Mouse (Mus musculus): ENCODE measurements around the gene Tex11. TPM values are rescaled to one million over a fixed set of nuclear protein-coding genes. Genes with fewer than 3 reads are reported as not detected.

Gene Tex11
- polyA plus RNA-seq, 1 experiment from 2014 or later: 0.04 TPM

- 65% methylated on average over 7 of the region's 7 CpGs for WGBS
- Histone ChIP-seq H3K27ac (replicated peaks) (no peak overlapping the region), H3K27me3 (replicated peaks) (no peaks in the 10 kb centered on the region), H3K4me2 (no peak overlapping the region), H3K4me3 (replicated peaks) (no peak overlapping the region), H3K36me3 (peaks cover 13% of the 10 kb centered on the region), H3K4me1 (no peaks in the 10 kb centered on the region), H3K9ac (replicated peaks) (no peak overlapping the region), H3K9me3 (replicated peaks) (no peaks in the 10 kb centered on the region)
- peak; percentile 68; the same call in 1 of the 2 replicates for ATAC-seq (ENCODE audit: low FRiP score)
These were observed 243.7 kb downstream of the Tex11 start for GRCm38 (mm10) chrX:100815766-100816165.

DNA sequence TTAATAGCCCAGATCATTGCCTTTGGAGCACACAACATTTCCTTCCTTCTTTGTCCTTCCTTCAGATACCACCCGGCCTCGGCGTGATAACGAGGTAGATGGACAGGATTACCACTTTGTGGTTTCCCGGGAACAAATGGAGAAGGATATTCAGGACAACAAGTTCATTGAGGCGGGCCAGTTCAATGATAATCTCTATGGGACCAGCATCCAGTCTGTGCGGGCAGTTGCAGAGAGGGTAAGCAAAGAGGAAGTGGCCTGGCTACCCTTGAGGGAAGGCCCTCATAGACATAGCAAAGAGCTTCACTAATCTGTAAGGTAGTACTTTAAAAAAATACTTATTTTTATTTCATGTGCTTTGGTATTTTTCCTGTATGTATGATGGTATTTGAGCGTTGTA is 245.3 kb downstream of the Tex11 start:
- H3K9ac ChIP-seq (replicated peaks): no peak overlapping the region
- H3K4me3 ChIP-seq (replicated peaks): no peak overlapping the region
- no peaks in the 10 kb centered on the region for H3K27me3 ChIP-seq (replicated peaks)
- H3K27ac ChIP-seq (replicated peaks): no peak overlapping the region
- peaks cover 13% of the 10 kb centered on the region for H3K36me3 ChIP-seq
- no peaks in the 10 kb centered on the region for H3K9me3 ChIP-seq (replicated peaks)
- H3K4me2 ChIP-seq: no peak overlapping the region
- no peaks in the 10 kb centered on the region for H3K4me1 ChIP-seq
- WGBS: 92% methylated on average over 8 of the region's 8 CpGs
- no peak for ATAC-seq (ENCODE audit: low FRiP score)

GRCm38 (mm10) chrX:100811129-100811528 is 248.3 kb downstream of the Tex11 start:
- ATAC-seq (ENCODE audit: low FRiP score): no peak
- Histone ChIP-seq H3K4me3 (replicated peaks) (no peak overlapping the region), H3K36me3 (peaks cover 14% of the 10 kb centered on the region), H3K27ac (replicated peaks) (no peak overlapping the region), H3K9me3 (replicated peaks) (no peaks in the 10 kb centered on the region), H3K9ac (replicated peaks) (no peak overlapping the region), H3K4me2 (no peak overlapping the region), H3K4me1 (no peaks in the 10 kb centered on the region), H3K27me3 (replicated peaks) (no peaks in the 10 kb centered on the region)
- WGBS: 80% methylated on average over 4 of the region's 4 CpGs

- Histone ChIP-seq H3K27me3 (replicated peaks) (no peaks in the 10 kb centered on the region), H3K36me3 (peaks cover 13% of the 10 kb centered on the region; the same call in 1 of the 2 replicates), H3K9ac (replicated peaks) (no peak overlapping the region), H3K9me3 (replicated peaks) (no peaks in the 10 kb centered on the region), H3K4me1 (no peaks in the 10 kb centered on the region), H3K27ac (replicated peaks) (no peak overlapping the region), H3K4me2 (no peak overlapping the region), H3K4me3 (replicated peaks) (no peak overlapping the region)
- 71% methylated on average over 6 of the region's 6 CpGs for WGBS
- no peak for ATAC-seq (ENCODE audit: low FRiP score)
These were observed 257.4 kb downstream of the Tex11 start for GRCm38 (mm10) chrX:100802034-100802433.

DNA sequence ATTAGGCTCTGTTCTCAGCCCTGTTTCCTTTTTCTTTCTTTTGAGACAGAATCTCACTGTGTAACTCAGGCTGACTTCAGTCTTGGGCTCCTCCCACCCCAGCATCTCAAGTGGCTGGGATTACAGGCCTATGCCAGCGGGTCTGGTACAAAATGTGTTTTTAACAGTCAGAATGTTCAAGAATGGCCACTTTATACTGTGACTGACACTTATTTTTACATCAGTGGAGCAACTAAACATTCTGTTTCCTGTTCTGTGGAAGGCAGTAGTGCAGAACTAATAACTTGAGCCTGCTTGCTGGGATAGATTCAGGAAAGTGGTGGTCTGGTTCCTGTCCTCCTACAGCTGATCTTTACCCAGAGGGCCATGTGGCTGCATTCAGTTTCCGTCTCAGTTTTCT is 258.8 kb downstream of the Tex11 start:
- no peak overlapping the region for H3K9ac ChIP-seq (replicated peaks)
- peaks cover 15% of the 10 kb centered on the region; the same call in 1 of the 2 replicates for H3K36me3 ChIP-seq
- no peaks in the 10 kb centered on the region for H3K27me3 ChIP-seq (replicated peaks)
- H3K27ac ChIP-seq (replicated peaks): no peak overlapping the region
- no peaks in the 10 kb centered on the region for H3K4me1 ChIP-seq
- ATAC-seq (ENCODE audit: low FRiP score): no peak
- H3K4me3 ChIP-seq (replicated peaks): no peak overlapping the region
- WGBS: 41% methylated on average over 2 of the region's 2 CpGs
- H3K9me3 ChIP-seq (replicated peaks): no peaks in the 10 kb centered on the region
- H3K4me2 ChIP-seq: no peak overlapping the region

GRCm38 (mm10) chrX:100797851-100798527 is 261.5 kb downstream of the Tex11 start:
- ATAC-seq (ENCODE audit: low FRiP score): no peak

DNA sequence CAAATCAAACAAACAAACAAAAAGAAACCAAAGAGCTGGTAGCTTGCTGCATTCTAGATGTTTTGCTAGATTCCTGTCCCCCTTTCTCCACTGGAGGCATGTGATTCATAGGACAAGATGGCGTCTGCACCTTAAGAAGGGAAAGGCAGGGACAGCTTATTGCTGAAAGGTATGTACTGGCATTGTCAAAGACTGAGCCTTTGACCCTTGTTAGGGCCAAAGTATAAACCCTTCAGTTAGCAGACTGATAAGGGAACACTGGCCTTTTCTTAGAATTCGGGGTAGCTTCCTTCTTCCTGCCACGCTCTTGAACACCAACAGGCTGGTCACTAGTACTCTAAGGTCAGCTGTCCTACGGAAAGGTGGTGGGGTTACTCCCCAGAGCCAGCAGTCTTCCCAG is 262.1 kb downstream of the Tex11 start:
- ATAC-seq (ENCODE audit: low FRiP score): no peak
- H3K9me3 ChIP-seq (replicated peaks): no peaks in the 10 kb centered on the region
- peaks cover 14% of the 10 kb centered on the region; the same call in 1 of the 2 replicates for H3K36me3 ChIP-seq
- no peak overlapping the region for H3K27ac ChIP-seq (replicated peaks)
- no peaks in the 10 kb centered on the region for H3K27me3 ChIP-seq (replicated peaks)
- WGBS: 50% methylated on average over 4 of the region's 4 CpGs
- no peaks in the 10 kb centered on the region for H3K4me1 ChIP-seq
- H3K4me2 ChIP-seq: no peak overlapping the region
- no peak overlapping the region for H3K9ac ChIP-seq (replicated peaks)
- no peak overlapping the region for H3K4me3 ChIP-seq (replicated peaks)

More at GRCm38 (mm10) chrX:100797851-100798527, 261.5 kb downstream of the Tex11 start:
- Histone ChIP-seq H3K27ac (replicated peaks) (no peak overlapping the region), H3K4me1 (no peaks in the 10 kb centered on the region), H3K4me3 (replicated peaks) (no peak overlapping the region), H3K4me2 (no peak overlapping the region), H3K27me3 (replicated peaks) (no peaks in the 10 kb centered on the region), H3K9ac (replicated peaks) (no peak overlapping the region), H3K9me3 (replicated peaks) (no peaks in the 10 kb centered on the region), H3K36me3 (peaks cover 14% of the 10 kb centered on the region; the same call in 1 of the 2 replicates)
- WGBS: 65% methylated on average over 7 of the region's 7 CpGs

- WGBS: 82% methylated on average over 3 of the region's 3 CpGs
- Histone ChIP-seq H3K9me3 (replicated peaks) (no peaks in the 10 kb centered on the region), H3K4me3 (replicated peaks) (no peak overlapping the region), H3K4me1 (no peaks in the 10 kb centered on the region), H3K36me3 (peaks cover 14% of the 10 kb centered on the region; the same call in 1 of the 2 replicates), H3K9ac (replicated peaks) (no peak overlapping the region), H3K27me3 (replicated peaks) (no peaks in the 10 kb centered on the region), H3K27ac (replicated peaks) (no peak overlapping the region), H3K4me2 (no peak overlapping the region)
- no peak for ATAC-seq (ENCODE audit: low FRiP score)
These were observed 262.8 kb downstream of the Tex11 start for GRCm38 (mm10) chrX:100796741-100797090.

GRCm38 (mm10) chrX:100796041-100796740 is 263.3 kb downstream of the Tex11 start:
- ATAC-seq (ENCODE audit: low FRiP score): no peak
- 70% methylated on average over 6 of the region's 6 CpGs for WGBS
- H3K4me1 ChIP-seq: no peaks in the 10 kb centered on the region

DNA sequence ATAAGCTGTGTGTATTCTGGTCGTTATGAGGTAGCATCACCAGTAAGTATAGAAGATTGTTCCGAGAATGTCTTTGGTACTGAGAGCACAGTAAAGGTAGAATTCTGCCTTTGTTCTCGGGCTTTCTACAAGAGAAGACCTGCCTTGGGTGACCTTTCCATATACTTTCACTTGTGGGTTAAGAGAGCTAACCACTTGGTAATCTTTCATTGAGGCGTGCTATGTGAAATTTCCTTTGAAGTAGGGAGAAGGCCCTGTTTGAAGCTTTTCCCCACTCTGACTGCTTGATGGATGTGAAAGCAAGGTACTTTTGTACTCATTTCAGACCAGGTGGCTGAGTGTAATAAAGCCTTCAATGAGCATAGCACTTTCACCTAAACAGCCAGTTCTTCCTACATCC is 270.1 kb downstream of the Tex11 start:
- Histone ChIP-seq H3K4me1 (no peaks in the 10 kb centered on the region), H3K4me2 (no peak overlapping the region), H3K9ac (replicated peaks) (no peak overlapping the region), H3K27me3 (replicated peaks) (no peaks in the 10 kb centered on the region), H3K4me3 (replicated peaks) (no peak overlapping the region), H3K27ac (replicated peaks) (no peak overlapping the region), H3K9me3 (replicated peaks) (no peaks in the 10 kb centered on the region), H3K36me3 (peaks cover 2% of the 10 kb centered on the region; the same call in 1 of the 2 replicates)
- no peak for ATAC-seq (ENCODE audit: low FRiP score)
- WGBS: 80% methylated on average over 4 of the region's 4 CpGs

More at GRCm38 (mm10) chrX:100796041-100796740, 263.3 kb downstream of the Tex11 start:
- Histone ChIP-seq H3K9me3 (replicated peaks) (no peaks in the 10 kb centered on the region), H3K4me2 (no peak overlapping the region), H3K27me3 (replicated peaks) (no peaks in the 10 kb centered on the region), H3K9ac (replicated peaks) (no peak overlapping the region), H3K27ac (replicated peaks) (no peak overlapping the region), H3K4me3 (replicated peaks) (no peak overlapping the region), H3K36me3 (peaks cover 14% of the 10 kb centered on the region; the same call in 1 of the 2 replicates)

Data from neural tube, embryonic 15.5 days (tissue).